Mouse (Mus musculus): ENCODE results near the gene Fchsd2.
A peak's percentile ranks its signal among the peaks of the same experiment; 100 is the strongest.

The Fchsd2 gene

GRCm38 (mm10) chr7:101074170-101074767, 18.4 kb upstream of the Fchsd2 start:
- DNase-seq: no peak

DNA sequence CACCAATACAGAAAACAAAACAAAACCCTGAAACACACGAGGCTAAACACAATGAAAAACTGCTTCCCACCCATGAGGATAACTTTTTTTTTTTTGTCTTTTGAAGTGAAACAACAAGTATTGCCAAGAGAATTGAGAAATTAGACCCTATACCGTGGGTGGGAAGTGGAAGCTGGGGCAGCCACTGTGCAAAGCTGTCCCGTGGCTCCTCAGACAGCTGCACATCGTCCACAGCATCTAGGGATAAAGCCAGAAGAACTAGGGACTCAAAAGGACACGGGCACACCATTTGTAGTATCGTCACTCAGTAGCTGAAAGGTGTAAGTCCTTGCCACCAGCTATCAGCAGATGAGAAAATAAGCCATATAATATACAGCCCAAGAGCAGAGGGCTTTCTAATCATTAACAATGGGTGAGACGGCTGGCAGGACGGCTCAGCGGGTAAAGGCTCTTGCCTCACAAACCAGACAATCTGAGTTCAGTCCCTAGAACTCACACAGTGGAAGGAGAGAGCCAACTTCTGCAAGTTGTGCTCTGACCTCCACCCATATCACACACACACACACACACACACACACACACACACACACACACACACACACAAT, 9.0 kb upstream of the Fchsd2 start:
- DNase-seq: no peak

GRCm38 (mm10) chr7:101084816-101085456, 7.7 kb upstream of the Fchsd2 start:
- no peak for DNase-seq

DNA sequence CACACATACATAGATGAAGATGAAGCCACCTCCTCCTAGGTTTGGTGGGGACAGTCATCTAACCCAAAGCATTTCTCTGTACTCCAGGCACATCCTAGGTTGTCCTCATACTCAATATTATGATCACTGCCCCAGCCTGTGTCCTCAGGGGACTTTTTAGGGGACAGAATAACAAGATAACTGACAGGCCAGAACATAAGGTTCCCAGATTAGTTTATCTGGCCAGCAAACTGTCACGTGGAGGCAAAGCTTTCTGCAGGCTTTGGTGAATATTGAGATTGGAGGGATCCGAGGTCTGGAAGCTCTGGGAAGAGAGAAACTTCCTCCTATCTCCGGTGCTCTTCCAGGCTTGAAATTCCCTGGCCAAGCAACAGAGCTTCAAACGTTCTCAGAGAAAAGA, 6.9 kb upstream of the Fchsd2 start:
- DNase-seq: no peak

DNA sequence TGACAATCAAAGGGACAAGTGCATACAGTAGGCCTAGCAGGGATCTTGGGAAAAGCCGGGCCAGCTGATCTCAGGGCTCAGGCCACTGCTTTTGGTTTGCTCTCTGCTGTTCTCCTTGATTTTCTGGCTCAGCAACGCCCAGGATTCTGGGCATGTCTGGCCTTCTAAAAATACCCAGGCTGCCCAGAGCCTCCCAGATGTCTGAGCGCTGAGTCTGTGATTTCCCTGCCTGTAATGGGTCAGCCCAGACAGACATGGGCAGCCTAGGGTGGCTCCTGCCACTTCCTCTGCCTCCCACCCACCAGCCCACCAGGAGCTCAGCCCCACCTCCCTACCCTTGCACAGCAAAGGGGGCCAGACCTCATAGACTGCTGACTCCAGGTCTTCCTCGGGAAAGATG, 4.0 kb upstream of the Fchsd2 start:
- DNase-seq: no peak

GRCm38 (mm10) chr7:101089242-101089641, 3.4 kb upstream of the Fchsd2 start:
- DNase-seq: no peak

DNA sequence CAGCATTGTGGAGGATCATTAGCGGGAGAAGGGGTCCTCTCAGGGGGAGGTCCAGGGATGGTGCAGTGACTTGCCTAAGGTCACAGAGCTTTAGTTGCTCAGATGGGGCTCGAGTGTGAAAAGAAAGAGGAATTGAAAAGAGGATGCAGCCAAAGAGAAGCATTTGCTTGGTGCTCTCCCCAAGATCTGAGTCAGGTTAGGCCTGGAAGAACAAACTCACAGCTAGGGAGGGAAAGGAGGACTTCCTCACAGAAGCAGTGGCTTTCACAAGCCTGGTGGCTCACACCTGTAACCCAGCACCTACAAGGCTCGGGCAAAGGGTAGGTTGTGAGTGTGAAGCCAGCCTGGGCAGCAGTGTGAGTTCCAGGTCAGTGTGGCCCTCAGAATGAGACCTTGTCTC, 568 bp downstream of the Fchsd2 start:
- DNase-seq: no peak

- DNase-seq: no peak
These were observed 2.1 kb downstream of the Fchsd2 start for GRCm38 (mm10) chr7:101094746-101095145.

GRCm38 (mm10) chr7:101095560-101095959, 2.9 kb downstream of the Fchsd2 start:
- no peak for DNase-seq

- no peak for DNase-seq
These were observed 3.9 kb downstream of the Fchsd2 start for GRCm38 (mm10) chr7:101096576-101096975.

DNA sequence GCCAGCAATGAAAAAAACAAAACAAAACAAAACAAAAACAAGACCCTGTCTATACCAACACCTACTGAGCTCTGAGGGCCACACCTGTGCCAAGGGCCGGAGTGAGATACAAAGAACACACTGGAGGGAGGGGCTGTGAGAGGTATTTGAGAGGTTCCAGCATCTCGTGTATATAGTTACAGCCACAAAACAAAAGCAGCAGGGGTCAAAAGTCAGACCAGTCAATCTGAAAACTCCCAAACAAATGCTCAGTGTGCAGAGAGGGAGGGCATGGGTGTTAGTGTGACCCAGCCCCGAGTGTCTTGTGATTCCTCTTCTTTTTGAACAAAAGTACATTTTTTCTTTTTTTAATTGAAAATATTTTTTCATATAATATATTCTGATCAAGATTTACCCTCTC, 4.4 kb downstream of the Fchsd2 start:
- no peak for DNase-seq

- no peak for DNase-seq
These were observed 7.3 kb downstream of the Fchsd2 start for GRCm38 (mm10) chr7:101099981-101100380.

- peak; percentile 77 for DNase-seq
These were observed 8.6 kb downstream of the Fchsd2 start for GRCm38 (mm10) chr7:101101156-101101691.

DNA sequence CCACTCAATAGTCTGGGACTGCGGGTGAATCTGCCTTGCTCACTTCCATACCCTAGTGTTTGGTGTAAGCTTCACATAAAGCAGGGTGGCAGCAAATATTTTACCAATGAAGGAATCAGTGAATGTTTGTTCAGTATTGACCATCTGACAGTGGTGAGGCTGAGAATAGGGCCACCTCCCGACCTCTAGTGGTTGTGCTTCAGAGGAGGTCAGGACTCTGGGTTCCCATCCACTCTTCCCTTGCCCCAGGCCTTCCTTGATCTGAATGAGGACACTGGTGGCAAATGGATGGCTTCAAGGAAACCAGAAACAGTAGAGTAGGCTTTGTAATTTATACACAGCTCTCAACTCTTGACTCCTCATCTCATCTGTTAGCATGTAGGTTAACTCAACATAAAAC, 14.0 kb downstream of the Fchsd2 start:
- DNase-seq: no peak

GRCm38 (mm10) chr7:101107073-101107810, 14.6 kb downstream of the Fchsd2 start:
- peak; percentile 31 for DNase-seq

- peak; percentile 99 for DNase-seq
These were observed 15.4 kb downstream of the Fchsd2 start for GRCm38 (mm10) chr7:101107968-101108652.

- DNase-seq: no peak
These were observed 16.0 kb downstream of the Fchsd2 start for GRCm38 (mm10) chr7:101108653-101109005.

GRCm38 (mm10) chr7:101109006-101109855, 16.6 kb downstream of the Fchsd2 start:
- peak; percentile 39 for DNase-seq

GRCm38 (mm10) chr7:101109856-101110350, 17.2 kb downstream of the Fchsd2 start:
- peak; percentile 34 for DNase-seq

DNA sequence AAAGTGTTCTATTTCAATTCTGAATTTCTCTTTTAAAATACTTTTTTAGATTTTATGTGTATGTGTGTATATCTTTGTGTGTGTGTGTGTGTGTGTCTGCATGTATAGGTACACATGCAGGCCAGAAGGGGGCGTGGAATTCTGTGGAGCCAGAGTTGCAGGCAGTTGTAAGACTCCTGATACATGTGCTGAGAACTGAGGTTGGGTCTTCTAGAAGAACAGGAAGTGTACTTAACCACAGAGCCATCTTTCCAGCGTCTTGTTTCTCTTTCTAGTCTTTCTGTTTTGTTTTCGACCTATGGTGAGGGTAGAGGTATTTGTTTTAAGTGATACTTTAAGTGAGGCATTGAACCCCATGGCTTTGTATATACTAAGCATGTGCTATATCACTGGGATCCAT, 20.7 kb downstream of the Fchsd2 start:
- DNase-seq: no peak

- no peak for DNase-seq
These were observed 21.7 kb downstream of the Fchsd2 start for GRCm38 (mm10) chr7:101114328-101114727.

DNA sequence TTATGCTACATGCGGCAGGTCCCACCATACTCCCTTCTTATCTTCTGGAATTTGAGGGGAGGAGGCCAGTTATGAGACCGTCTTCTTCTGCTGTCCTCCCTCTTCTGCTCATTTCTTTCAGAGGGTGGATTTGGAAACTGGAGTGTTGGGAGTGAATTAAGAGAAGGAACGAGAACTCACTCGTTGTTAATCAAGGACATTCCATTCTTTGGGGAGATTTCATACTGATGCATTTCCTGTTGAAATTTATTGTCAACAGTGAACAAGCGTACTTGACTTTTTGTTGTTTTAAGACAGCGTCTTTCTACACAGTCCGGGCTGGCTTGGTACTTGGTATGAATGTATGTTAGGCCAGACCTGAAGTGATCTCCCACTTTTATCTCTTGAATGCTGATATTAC, 26.7 kb downstream of the Fchsd2 start:
- no peak for DNase-seq
